Mouse (Mus musculus) embryonic facial prominence, embryonic 14.5 days (tissue): ENCODE data around the gene Palld. TPM values are rescaled to one million over a fixed set of nuclear protein-coding genes. Genes with fewer than 3 reads are reported as not detected.

Experiments
- ATAC-seq: fragments of 200-750 bp; cut with Nextera tagmentation; 2 replicates; pipeline ENCODE4 v1.8.0; 2017; ENCODE audit warnings: low read depth, moderate number of reproducible peaks, moderate TSS enrichment
- DNase-seq: peaks from one replicate; pipeline ENCODE4 v3.0.0-alpha.2; 2015; ENCODE audit warnings: low spot score
- H3K27ac ChIP-seq: fragments of 300-500 bp; sonication (generic); replicated peaks from 2 replicates; pipeline ENCODE4 v1.5.1; 2014; ENCODE audit warnings: low read depth, mild to moderate bottlenecking, low read length, moderate library complexity
- H3K27me3 ChIP-seq: fragments of 300-500 bp; sonication (generic); replicated peaks from 2 replicates; pipeline ENCODE4 v1.6.1; 2014; ENCODE audit warnings: low read length; ENCODE audit not compliant: control insufficient read depth, insufficient read depth
- H3K36me3 ChIP-seq: fragments of 300-500 bp; sonication (generic); 2 replicates; pipeline ENCODE4 v1.6.1; 2014; ENCODE audit warnings: low read length, mixed read lengths; ENCODE audit not compliant: control insufficient read depth, insufficient read depth
- H3K4me1 ChIP-seq: fragments of 300-500 bp; sonication (generic); 2 replicates; pipeline ENCODE4 v1.6.1; 2014; ENCODE audit warnings: antibody characterized with exemption, low read length; ENCODE audit not compliant: control insufficient read depth, insufficient read depth
- H3K4me2 ChIP-seq: fragments of 300-500 bp; sonication (generic); 2 replicates; pipeline ENCODE4 v1.6.1; 2014; ENCODE audit warnings: low read depth, mild to moderate bottlenecking, low read length, moderate library complexity, mixed read lengths
- H3K4me3 ChIP-seq: fragments of 300-500 bp; sonication (generic); 2 replicates; pipeline ENCODE4 v1.5.1; 2014; ENCODE audit warnings: low read depth, mild to moderate bottlenecking, low read length
- H3K9ac ChIP-seq: fragments of 300-500 bp; sonication (generic); 2 replicates; pipeline ENCODE4 v1.6.1; 2014; ENCODE audit warnings: low read depth, mild to moderate bottlenecking, low read length, moderate library complexity, mixed read lengths
- H3K9me3 ChIP-seq: fragments of 300-500 bp; sonication (generic); 2 replicates; pipeline ENCODE4 v1.6.1; 2016; ENCODE audit warnings: low read length; ENCODE audit not compliant: control insufficient read depth
- whole genome bisulfite sequencing: fragments of 180-500 bp; shearing (Covaris S2); extraction: QIAGEN DNeasy Blood & Tissue Kit; methylation state at CpG from one replicate; pipeline ENCODE4 v1.1.7; 2014; 5-methylcytosine and 5-hydroxymethylcytosine counted together
- polyA plus RNA-seq: library from polyadenylated mRNA; unstranded; fragments of >200 nt; fragmentation: Nextera tagmentation; extraction: Ambion mirVana; gene quantifications from 2 replicates; pipeline ENCODE4 v1.2.1, GENCODE M21; 2014

Gene Palld
- polyA plus RNA-seq, 1 experiment from 2014 or later = 96.3 TPM

DNA sequence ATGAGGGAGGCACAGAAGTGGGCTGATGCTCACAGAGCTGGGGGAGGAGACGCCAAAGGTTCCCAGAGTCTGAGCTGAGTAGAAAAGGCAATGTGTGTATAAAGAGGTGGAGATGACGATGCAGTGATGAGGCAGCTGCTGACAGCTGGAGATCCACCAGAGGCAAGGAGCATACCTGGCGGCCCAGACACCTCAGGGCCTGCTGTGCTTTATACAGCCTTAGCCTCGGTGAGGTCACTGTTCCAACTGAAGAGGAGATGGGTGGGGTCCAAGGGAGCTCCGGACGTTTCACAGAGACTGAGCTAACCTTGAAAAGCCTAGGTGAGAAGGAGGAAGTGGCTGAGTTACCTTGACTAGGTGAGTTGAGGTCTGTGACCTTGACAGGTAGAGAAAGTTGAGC, 256.8 kb downstream of the Palld start:
- ATAC-seq (no peak), DNase-seq (no peak)
- H3K9ac ChIP-seq = no peak overlapping the region
- H3K4me1 ChIP-seq = peaks cover 20% of the 10 kb centered on the region
- H3K27me3 ChIP-seq = no peaks in the 10 kb centered on the region
- H3K27ac ChIP-seq = peak overlapping the region; percentile 61
- no peaks in the 10 kb centered on the region for H3K9me3 ChIP-seq
- H3K4me3 ChIP-seq = no peak overlapping the region
- no peaks in the 10 kb centered on the region for H3K36me3 ChIP-seq
- 66% methylated on average over 6 of the region's 6 CpGs for WGBS
- H3K4me2 ChIP-seq = no peak overlapping the region

DNA sequence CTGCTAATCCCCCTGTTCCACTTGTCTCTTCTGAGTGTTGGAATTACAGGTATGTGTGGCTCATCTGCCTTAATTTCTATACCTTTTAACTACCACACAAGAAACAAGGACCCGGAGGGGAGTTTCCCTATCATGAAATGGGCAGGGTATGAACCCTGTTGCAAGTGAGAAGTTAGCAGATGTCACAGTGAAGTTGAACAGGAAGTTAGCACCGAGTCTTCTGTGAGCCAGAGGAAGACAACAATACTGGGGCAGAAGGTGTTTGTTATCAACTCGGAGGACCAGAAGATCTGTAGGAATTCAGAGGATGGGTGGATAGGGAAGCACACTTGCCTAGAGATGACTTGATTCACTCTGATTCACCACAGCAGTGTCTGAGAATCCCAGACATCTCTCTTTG, 259.3 kb downstream of the Palld start:
- ATAC-seq = no peak
- 68% methylated on average over 3 of the region's 3 CpGs for WGBS

DNA sequence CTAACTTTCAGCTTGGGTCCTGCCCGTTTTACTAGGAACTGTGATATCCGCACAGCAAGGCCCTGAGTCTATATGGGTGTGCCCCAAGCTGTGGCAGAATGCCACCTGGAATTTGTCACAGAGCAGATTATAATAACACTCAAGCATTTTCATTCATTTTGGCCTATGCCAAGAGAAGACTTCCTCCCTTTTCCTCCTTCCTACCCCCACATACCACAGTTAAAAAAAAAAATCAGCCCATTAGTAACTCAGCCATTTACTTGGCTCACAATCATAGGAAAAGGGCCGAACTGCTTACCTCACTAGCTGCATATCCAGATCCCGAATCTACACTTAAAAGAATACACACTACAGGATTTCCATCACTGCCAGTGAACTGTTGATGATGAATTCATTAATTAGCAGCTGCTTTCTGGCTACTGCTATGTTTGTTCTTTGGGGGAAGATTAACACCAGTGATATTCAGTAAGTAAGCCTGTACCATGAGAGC, 260.1 kb downstream of the Palld start:
- H3K27ac ChIP-seq = no peak overlapping the region
- no peak overlapping the region for H3K4me3 ChIP-seq
- ATAC-seq (no peak), DNase-seq (peak; percentile 54)
- H3K4me2 ChIP-seq = no peak overlapping the region
- 74% methylated on average over 4 of the region's 4 CpGs for WGBS
- H3K36me3 ChIP-seq = no peaks in the 10 kb centered on the region; the same call in 1 of the 2 replicates
- H3K4me1 ChIP-seq = peaks cover 16% of the 10 kb centered on the region
- no peak overlapping the region for H3K9ac ChIP-seq
- H3K27me3 ChIP-seq = no peaks in the 10 kb centered on the region
- H3K9me3 ChIP-seq = no peaks in the 10 kb centered on the region

More for the DNA sequence above, 259.3 kb downstream of the Palld start:
- Histone ChIP-seq H3K4me2 (no peak overlapping the region), H3K4me3 (no peak overlapping the region), H3K36me3 (no peaks in the 10 kb centered on the region; the same call in 1 of the 2 replicates), H3K27ac (no peak overlapping the region), H3K4me1 (peaks cover 16% of the 10 kb centered on the region), H3K27me3 (no peaks in the 10 kb centered on the region), H3K9ac (no peak overlapping the region), H3K9me3 (no peaks in the 10 kb centered on the region)
- DNase-seq = no peak

DNA sequence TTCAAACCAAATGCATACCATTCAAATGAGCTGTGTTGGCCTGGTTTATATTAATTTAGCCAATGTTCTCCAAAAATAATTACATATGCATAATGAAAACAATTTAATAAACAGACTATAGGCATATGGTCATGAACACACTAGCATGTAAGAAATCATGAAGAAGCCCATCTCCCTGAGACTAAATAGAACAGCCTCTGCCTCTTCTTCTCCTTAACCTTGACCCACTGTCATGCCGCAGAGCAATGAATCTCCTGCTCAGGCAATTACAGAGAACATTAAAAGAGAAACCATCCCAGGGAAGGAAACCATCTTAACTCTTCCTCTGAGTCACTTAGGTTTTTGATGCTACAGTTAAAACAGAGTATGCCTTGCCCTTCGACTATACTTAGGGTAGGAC, 262.9 kb downstream of the Palld start:
- ATAC-seq (no peak), DNase-seq (no peak)
- H3K9ac ChIP-seq = no peak overlapping the region
- WGBS = 95% methylated on average over 2 of the region's 2 CpGs
- H3K4me1 ChIP-seq = peaks cover 8% of the 10 kb centered on the region; the same call in 1 of the 2 replicates
- no peaks in the 10 kb centered on the region for H3K9me3 ChIP-seq
- H3K27me3 ChIP-seq = no peaks in the 10 kb centered on the region
- H3K36me3 ChIP-seq = no peaks in the 10 kb centered on the region; the same call in 1 of the 2 replicates
- no peak overlapping the region for H3K27ac ChIP-seq
- no peak overlapping the region for H3K4me2 ChIP-seq
- H3K4me3 ChIP-seq = no peak overlapping the region

DNA sequence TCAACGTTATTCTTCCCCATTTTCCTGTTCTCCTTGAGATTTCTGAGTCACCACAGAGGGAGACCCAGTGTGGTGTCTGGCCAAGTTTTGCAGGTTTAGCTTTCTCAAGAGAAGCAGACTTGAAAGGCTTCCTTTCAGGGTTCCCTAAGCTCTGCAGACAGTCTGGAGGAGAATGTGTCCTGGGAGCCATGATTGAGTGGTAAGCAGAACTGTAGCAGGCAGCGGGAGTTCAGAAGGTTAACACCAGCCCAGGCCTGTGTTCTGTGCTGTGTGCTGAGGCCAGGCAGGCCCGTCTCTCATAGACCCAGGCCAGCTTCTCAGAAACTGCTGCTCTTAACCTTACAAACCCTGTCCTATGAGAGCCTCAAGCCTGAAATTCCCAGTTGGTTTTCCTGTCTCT, 263.5 kb downstream of the Palld start:
- WGBS = 53% methylated on average over 3 of the region's 3 CpGs
- no peak overlapping the region for H3K9ac ChIP-seq
- H3K27me3 ChIP-seq = no peaks in the 10 kb centered on the region

DNA sequence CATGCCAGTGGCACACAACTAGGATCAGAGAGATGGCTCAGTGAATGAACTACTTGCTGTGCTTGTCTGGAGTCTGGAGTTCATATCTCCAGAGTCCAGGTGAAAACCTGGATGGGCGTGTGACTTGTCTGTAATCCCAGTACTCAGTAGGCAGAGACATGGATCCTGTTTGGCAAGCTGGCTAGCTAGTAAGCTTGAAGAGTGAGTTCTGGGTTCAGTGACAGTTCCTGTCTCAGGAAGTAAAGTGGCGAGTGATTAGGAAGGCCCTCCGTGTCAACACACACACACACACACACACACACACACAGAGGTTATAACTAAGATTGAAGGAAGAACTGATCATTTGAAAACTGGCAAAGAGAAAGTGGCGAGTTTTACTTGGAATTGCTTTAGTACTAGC, 264.8 kb downstream of the Palld start:
- Histone ChIP-seq H3K9me3 (no peaks in the 10 kb centered on the region), H3K27ac (no peak overlapping the region), H3K9ac (no peak overlapping the region), H3K4me3 (no peak overlapping the region), H3K4me1 (peaks cover 8% of the 10 kb centered on the region; the same call in 1 of the 2 replicates), H3K27me3 (no peaks in the 10 kb centered on the region), H3K36me3 (no peaks in the 10 kb centered on the region; the same call in 1 of the 2 replicates), H3K4me2 (no peak overlapping the region)
- no peak for DNase-seq
- ATAC-seq = no peak
- 80% methylated on average over 4 of the region's 4 CpGs for WGBS

More for the DNA sequence above, 263.5 kb downstream of the Palld start:
- Histone ChIP-seq H3K4me3 (no peak overlapping the region), H3K4me1 (peaks cover 8% of the 10 kb centered on the region; the same call in 1 of the 2 replicates), H3K9me3 (no peaks in the 10 kb centered on the region), H3K4me2 (no peak overlapping the region), H3K27ac (peak overlapping the region; percentile 40; the same call in 1 of the 2 replicates), H3K36me3 (no peaks in the 10 kb centered on the region; the same call in 1 of the 2 replicates)
- no peak for ATAC-seq
- no peak for DNase-seq

DNA sequence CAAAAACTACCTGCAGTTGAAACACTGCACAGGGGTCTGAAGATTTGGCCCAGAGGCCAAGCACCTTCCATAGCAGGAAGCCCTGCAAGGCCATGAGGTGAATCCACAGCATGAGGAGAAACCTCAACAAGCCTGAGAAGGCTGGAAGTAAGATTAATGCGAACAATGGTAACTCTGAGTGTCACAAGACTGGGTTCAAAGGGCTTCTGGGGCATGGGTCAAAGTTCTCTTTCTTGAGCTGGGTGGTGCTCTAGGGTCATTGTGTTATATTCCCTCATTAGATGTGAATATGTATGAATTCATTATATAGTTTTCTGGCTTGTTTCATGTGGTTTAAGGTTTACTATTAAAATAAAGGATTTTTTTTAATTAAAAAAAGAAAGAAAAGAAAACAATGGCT, 267.7 kb downstream of the Palld start:
- Histone ChIP-seq H3K4me3 (no peak overlapping the region), H3K36me3 (no peaks in the 10 kb centered on the region; the same call in 1 of the 2 replicates), H3K4me1 (peaks cover 3% of the 10 kb centered on the region; the same call in 1 of the 2 replicates), H3K9me3 (no peaks in the 10 kb centered on the region), H3K4me2 (no peak overlapping the region), H3K9ac (no peak overlapping the region), H3K27ac (no peak overlapping the region), H3K27me3 (no peaks in the 10 kb centered on the region)
- ATAC-seq (no peak), DNase-seq (no peak)
- WGBS = 77% methylated on average over 1 of the region's 1 CpGs

DNA sequence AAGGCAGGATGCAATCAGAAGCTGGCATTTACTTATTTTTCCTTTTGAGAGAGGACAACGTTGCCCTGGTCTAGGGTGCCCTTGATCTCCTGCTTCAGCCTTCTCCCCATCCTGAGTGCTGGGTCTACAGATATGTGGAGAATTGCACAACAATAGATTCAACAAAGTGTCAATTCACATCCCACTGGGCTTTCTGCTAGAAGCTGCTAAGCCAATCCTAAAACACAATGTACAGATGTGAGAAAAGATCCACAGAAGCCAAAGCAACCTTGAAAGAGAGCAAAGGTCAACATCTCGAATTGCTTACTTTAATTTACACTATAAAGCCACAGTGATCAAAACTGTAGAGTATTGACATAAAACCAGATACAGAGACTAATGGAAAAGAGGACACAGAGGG, 270.2 kb downstream of the Palld start:
- Histone ChIP-seq H3K4me3 (no peak overlapping the region), H3K9me3 (no peaks in the 10 kb centered on the region), H3K27ac (no peak overlapping the region), H3K4me1 (no peaks in the 10 kb centered on the region), H3K36me3 (no peaks in the 10 kb centered on the region), H3K9ac (no peak overlapping the region), H3K27me3 (no peaks in the 10 kb centered on the region), H3K4me2 (no peak overlapping the region)
- WGBS = 72% methylated on average over 2 of the region's 2 CpGs
- ATAC-seq = no peak
- DNase-seq = no peak

DNA sequence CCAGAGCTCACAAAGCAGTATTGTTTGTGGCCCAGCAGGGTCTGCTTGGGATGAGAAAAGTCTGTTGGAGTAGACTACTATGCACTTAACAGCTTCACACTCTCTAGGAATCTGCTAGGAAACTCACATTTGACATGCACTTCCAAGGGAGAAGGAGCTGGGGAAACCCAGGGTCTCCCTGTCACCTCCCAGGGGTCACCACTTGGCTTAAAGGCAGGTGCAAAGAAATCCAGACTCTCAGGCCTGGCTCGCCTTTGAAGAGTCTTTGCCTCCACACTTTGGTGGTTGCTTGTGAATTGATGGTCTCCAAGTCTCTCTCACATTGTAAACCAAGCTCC, 272.9 kb downstream of the Palld start:
- Histone ChIP-seq H3K4me1 (peaks cover 4% of the 10 kb centered on the region; the same call in 1 of the 2 replicates), H3K27me3 (no peaks in the 10 kb centered on the region), H3K4me2 (no peak overlapping the region), H3K9me3 (no peaks in the 10 kb centered on the region), H3K27ac (no peak overlapping the region), H3K9ac (no peak overlapping the region), H3K36me3 (no peaks in the 10 kb centered on the region), H3K4me3 (no peak overlapping the region)
- ATAC-seq (no peak), DNase-seq (no peak)
- WGBS = 60% methylated on average over 1 of the region's 1 CpGs
